8 mouse cellular contexts compared by ENCODE assay signal in genomic region chr5:134555463-134556164, GRCm38 (mm10). TPM values are rescaled to one million over a fixed set of nuclear protein-coding genes. Genes with fewer than 3 reads are reported as not detected.
DNase-seq lines count a peak whose midpoint lies in the region; ATAC-seq and TF ChIP-seq lines count a peak whose summit lies in the region.

No protein-coding gene starts in this region.

- no peak for TF ChIP-seq CTCF in liver, adult 2 months (IDR thresholded peaks at IDR 0.05; ENCODE audit: low read depth, low read length)

- H3K4me3 ChIP-seq in forebrain, embryonic 12.5 days (replicated peaks), result 0 out of 2 replicates have a peak overlapping the region, but pooled peaks have one; percentile 6
- H3K4me3 ChIP-seq in heart, embryonic 14.5 days (ENCODE audit: control insufficient read depth in 1 of 2, insufficient read depth in 1 of 2, low read depth in 1 of 2, low read length in 2 of 2), result no peak overlapping the region
- H3K4me3 ChIP-seq in kidney, embryonic 15.5 days (replicated peaks), result 0 out of 2 replicates have a peak overlapping the region, but pooled peaks have one; percentile 4
- no peak overlapping the region for H3K4me3 ChIP-seq in liver, adult 2 months (ENCODE audit: insufficient read depth, low read depth, low read length)
- no peak overlapping the region for H3K4me3 ChIP-seq in neural tube, embryonic 11.5 days (ENCODE audit: low read depth, low read length)

- no peaks in the 10 kb centered on the region for H3K36me3 ChIP-seq in forebrain, embryonic 12.5 days (replicated peaks)
- no peaks in the 10 kb centered on the region for H3K36me3 ChIP-seq in heart, embryonic 14.5 days (ENCODE audit: control insufficient read depth, insufficient read depth, low read length)
- H3K36me3 ChIP-seq in kidney, embryonic 15.5 days, result no peaks in the 10 kb centered on the region
- no peaks in the 10 kb centered on the region for H3K36me3 ChIP-seq in liver, adult 2 months (ENCODE audit: control insufficient read depth, insufficient read depth, low read length)
- H3K36me3 ChIP-seq in neural tube, embryonic 11.5 days (ENCODE audit: control insufficient read depth, insufficient read depth, low read length), result no peaks in the 10 kb centered on the region

- no peak for TF ChIP-seq POLR2A in liver, adult 2 months (IDR thresholded peaks at IDR 0.05; ENCODE audit: extremely low read depth, insufficient read depth, low read length)

- peak overlapping the region; percentile 21; the same call in 1 of the 2 replicates for H3K27ac ChIP-seq in forebrain, embryonic 12.5 days
- H3K27ac ChIP-seq in heart, embryonic 14.5 days (replicated peaks in 1 of 2; ENCODE audit: control insufficient read depth in 1 of 2, insufficient read depth in 1 of 2, low read depth in 2 of 2, low read length in 2 of 2), result peak overlapping the region; percentile 31 to 38; a peak in 1 of 4 replicates
- peak overlapping the region; percentile 61 for H3K27ac ChIP-seq in kidney, embryonic 15.5 days
- H3K27ac ChIP-seq in liver, adult 2 months (replicated peaks; ENCODE audit: insufficient read depth, low read depth, low read length), result peak overlapping the region; percentile 37; the same call in 1 of the 2 replicates
- 0 out of 2 replicates have a peak overlapping the region, but pooled peaks have one; percentile 8 for H3K27ac ChIP-seq in neural tube, embryonic 11.5 days (ENCODE audit: low read depth, low read length)

- 0 out of 2 replicates have a peak, but pooled peaks cover 5% of the 10 kb centered on the region for H3K79me2 ChIP-seq in liver, adult 2 months (ENCODE audit: control insufficient read depth, insufficient read depth, low read length)

- no peaks in the 10 kb centered on the region for H3K9me3 ChIP-seq in forebrain, embryonic 12.5 days
- no peaks in the 10 kb centered on the region for H3K9me3 ChIP-seq in heart, embryonic 14.5 days (ENCODE audit: control insufficient read depth, low read length)
- 0 out of 2 replicates have a peak, but pooled peaks cover 3% of the 10 kb centered on the region for H3K9me3 ChIP-seq in kidney, embryonic 15.5 days (replicated peaks)
- no peaks in the 10 kb centered on the region for H3K9me3 ChIP-seq in neural tube, embryonic 11.5 days (ENCODE audit: control insufficient read depth, low read length)

- no peak overlapping the region for H3K9ac ChIP-seq in forebrain, embryonic 12.5 days
- no peak overlapping the region for H3K9ac ChIP-seq in heart, embryonic 14.5 days (ENCODE audit: low read length)
- no peak overlapping the region for H3K9ac ChIP-seq in kidney, embryonic 15.5 days
- no peak overlapping the region for H3K9ac ChIP-seq in liver, adult 2 months (ENCODE audit: low read depth, low read length)
- no peak overlapping the region; the same call in 1 of the 2 replicates for H3K9ac ChIP-seq in neural tube, embryonic 11.5 days (ENCODE audit: low read length)

- peaks cover 34% of the 10 kb centered on the region for H3K4me1 ChIP-seq in forebrain, embryonic 12.5 days
- peaks cover 7 to 16% of the 10 kb centered on the region in 2 experiments for H3K4me1 ChIP-seq in heart, embryonic 14.5 days (ENCODE audit: control insufficient read depth in 2 of 2, insufficient read depth in 2 of 2, low read length in 2 of 2)
- H3K4me1 ChIP-seq in kidney, embryonic 15.5 days, result peaks cover 32% of the 10 kb centered on the region
- H3K4me1 ChIP-seq in liver, adult 2 months (ENCODE audit: control insufficient read depth, insufficient read depth, low read length), result peaks cover 14% of the 10 kb centered on the region
- peaks cover 19% of the 10 kb centered on the region for H3K4me1 ChIP-seq in neural tube, embryonic 11.5 days (ENCODE audit: control insufficient read depth, insufficient read depth, low read length)

- ATAC-seq in forebrain, embryonic 12.5 days (ENCODE audit: low FRiP score), result peak; percentile 36
- no peak for ATAC-seq in heart, embryonic 14.5 days (ENCODE audit: insufficient number of reproducible peaks, insufficient read depth, low FRiP score, low read depth)
- ATAC-seq in kidney, embryonic 15.5 days (replicated peaks; ENCODE audit: low FRiP score), result no peak; the same call in 1 of the 2 replicates
- peak; percentile 18; the same call in 1 of the 2 replicates for ATAC-seq in neural tube, embryonic 11.5 days (ENCODE audit: insufficient read depth, low FRiP score, low TSS enrichment)

- DNase-seq in left cerebral cortex, adult 18-20 months (ENCODE audit: low spot score in 2 of 2), result peak; percentile 83 to 88
- DNase-seq in left cerebral cortex, adult 11 months (ENCODE audit: low spot score), result no peak
- peak; percentile 41 for DNase-seq in liver, adult 2 months (ENCODE audit: extremely low read depth, low read depth, low spot score)
- DNase-seq in neural tube, embryonic 11.5 days (ENCODE audit: low spot score), result peak; percentile 86
- peak; percentile 57 for DNase-seq in thymus, postnatal 14 days

- H3K27me3 ChIP-seq in forebrain, embryonic 12.5 days, result no peaks in the 10 kb centered on the region
- no peaks in the 10 kb centered on the region for H3K27me3 ChIP-seq in heart, embryonic 14.5 days (ENCODE audit: control insufficient read depth, insufficient read depth, low read length)
- no peaks in the 10 kb centered on the region for H3K27me3 ChIP-seq in kidney, embryonic 15.5 days
- no peaks in the 10 kb centered on the region for H3K27me3 ChIP-seq in liver, adult 2 months (ENCODE audit: control insufficient read depth, insufficient read depth, low read length)
- H3K27me3 ChIP-seq in neural tube, embryonic 11.5 days (ENCODE audit: control insufficient read depth, insufficient read depth, low read length), result no peaks in the 10 kb centered on the region

- H3K4me2 ChIP-seq in forebrain, embryonic 12.5 days, result peak overlapping the region; percentile 40
- H3K4me2 ChIP-seq in heart, embryonic 14.5 days (ENCODE audit: low read length), result peak overlapping the region; percentile 38
- H3K4me2 ChIP-seq in kidney, embryonic 15.5 days, result peak overlapping the region; percentile 43
- peak overlapping the region; percentile 33 for H3K4me2 ChIP-seq in neural tube, embryonic 11.5 days (ENCODE audit: low read depth)

- WGBS in forebrain, embryonic 12.5 days, result 17% methylated on average over 20 of the region's 20 CpGs
- WGBS in heart, embryonic 14.5 days, result 8% methylated on average over 20 of the region's 20 CpGs
- 10% methylated on average over 20 of the region's 20 CpGs for WGBS in kidney, embryonic 15.5 days
- 31% methylated on average over 20 of the region's 20 CpGs for WGBS in liver, adult 2 months
- 16% methylated on average over 20 of the region's 20 CpGs for WGBS in neural tube, embryonic 11.5 days

RNA-seq across cellular contexts. Expression of gene Clip2, which starts 3.4 kb away (rescaled TPM):
- 100 to 1,000 TPM; 116 to 119 TPM for total RNA-seq in left cerebral cortex, adult 18-20 months (2021)
- 9.8 and 11.1 TPM in 2 replicates for polyA plus RNA-seq in forebrain, embryonic 12.5 days (2016; fragmentation: Nextera tagmentation; extraction: Ambion mirVana)
- polyA plus RNA-seq in heart, embryonic 14.5 days (2014; fragmentation: Nextera tagmentation; extraction: Ambion mirVana), result 1.2 and 1.9 TPM in 2 replicates
- 3.9 and 4.2 TPM in 2 replicates for polyA plus RNA-seq in kidney, embryonic 15.5 days (2015; fragmentation: Nextera tagmentation; extraction: Ambion mirVana)
- total RNA-seq in liver, adult 2 months (2014; rRNA removed), result 0.92 and 2.8 TPM in 2 replicates
- polyA plus RNA-seq in liver, adult 2 months (2012; rRNA removed), result 1.6 and 1.7 TPM in 2 replicates
- 7.6 and 8.1 TPM in 2 replicates for polyA plus RNA-seq in neural tube, embryonic 11.5 days (2014; fragmentation: Nextera tagmentation; extraction: Ambion mirVana)

RNA-seq across cellular contexts. Expression of gene Syna, which starts 4.4 kb away (rescaled TPM):
- total RNA-seq in left cerebral cortex, adult 18-20 months (2021), result under 1 TPM in 1 of 2 experiments, not detected in 1; 0.21 TPM
- 0.14 and 0.27 TPM in 2 replicates for polyA plus RNA-seq in forebrain, embryonic 12.5 days (2016; fragmentation: Nextera tagmentation; extraction: Ambion mirVana)
- not detected in 2 replicates for polyA plus RNA-seq in heart, embryonic 14.5 days (2014; fragmentation: Nextera tagmentation; extraction: Ambion mirVana)
- 0.32 TPM in 2 replicates for polyA plus RNA-seq in kidney, embryonic 15.5 days (2015; fragmentation: Nextera tagmentation; extraction: Ambion mirVana)
- total RNA-seq in liver, adult 2 months (2014; rRNA removed), result not detected in 2 replicates
- not detected in 2 replicates for polyA plus RNA-seq in liver, adult 2 months (2012; rRNA removed)
- polyA plus RNA-seq in neural tube, embryonic 11.5 days (2014; fragmentation: Nextera tagmentation; extraction: Ambion mirVana), result not detected in 2 replicates

RNA-seq across cellular contexts. Expression of gene Rfc2, which starts 25.6 kb away (rescaled TPM):
- total RNA-seq in left cerebral cortex, adult 18-20 months (2021), result 10 to 100 TPM; 54.9 to 64.6 TPM
- 305 and 325 TPM in 2 replicates for polyA plus RNA-seq in forebrain, embryonic 12.5 days (2016; fragmentation: Nextera tagmentation; extraction: Ambion mirVana)
- polyA plus RNA-seq in heart, embryonic 14.5 days (2014; fragmentation: Nextera tagmentation; extraction: Ambion mirVana), result 181 and 184 TPM in 2 replicates
- 292 and 299 TPM in 2 replicates for polyA plus RNA-seq in kidney, embryonic 15.5 days (2015; fragmentation: Nextera tagmentation; extraction: Ambion mirVana)
- 15.3 and 25.1 TPM in 2 replicates for total RNA-seq in liver, adult 2 months (2014; rRNA removed)
- polyA plus RNA-seq in liver, adult 2 months (2012; rRNA removed), result 22.6 and 24.4 TPM in 2 replicates
- 309 and 324 TPM in 2 replicates for polyA plus RNA-seq in neural tube, embryonic 11.5 days (2014; fragmentation: Nextera tagmentation; extraction: Ambion mirVana)

RNA-seq across cellular contexts. Expression of gene Lat2, which starts 59.2 kb away (rescaled TPM):
- 1 to 10 TPM; 1.6 to 3.3 TPM for total RNA-seq in left cerebral cortex, adult 18-20 months (2021)
- polyA plus RNA-seq in forebrain, embryonic 12.5 days (2016; fragmentation: Nextera tagmentation; extraction: Ambion mirVana), result 3.2 and 4.8 TPM in 2 replicates
- 2.1 and 3.2 TPM in 2 replicates for polyA plus RNA-seq in heart, embryonic 14.5 days (2014; fragmentation: Nextera tagmentation; extraction: Ambion mirVana)
- polyA plus RNA-seq in kidney, embryonic 15.5 days (2015; fragmentation: Nextera tagmentation; extraction: Ambion mirVana), result 3.2 and 3.4 TPM in 2 replicates
- total RNA-seq in liver, adult 2 months (2014; rRNA removed), result 0.60 and 1.0 TPM in 2 replicates
- polyA plus RNA-seq in liver, adult 2 months (2012; rRNA removed), result 0.51 and 1.4 TPM in 2 replicates
- polyA plus RNA-seq in neural tube, embryonic 11.5 days (2014; fragmentation: Nextera tagmentation; extraction: Ambion mirVana), result 1.4 TPM in 2 replicates

Comparison
In these comparisons a context has a peak if more than half of its experiments do, and no peak if none do; other contexts are left out.
1. ATAC-seq: peak in forebrain, embryonic 12.5 days (single experiment) and neural tube, embryonic 11.5 days (single experiment); none in heart, embryonic 14.5 days (single experiment) and kidney, embryonic 15.5 days (single experiment).
2. H3K27ac ChIP-seq: peak in every context shown above with its lines; median percentile 61 in kidney, embryonic 15.5 days; 37 in liver, adult 2 months; 34 in heart, embryonic 14.5 days; 21 in forebrain, embryonic 12.5 days; 8 in neural tube, embryonic 11.5 days.
3. H3K4me3 ChIP-seq: peak in forebrain, embryonic 12.5 days (single experiment) and kidney, embryonic 15.5 days (single experiment); none in heart, embryonic 14.5 days (0 of 2), liver, adult 2 months (single experiment) and neural tube, embryonic 11.5 days (single experiment).
4. Peak in every context shown above with its lines, with median percentiles within 50 percentile points of each other: H3K4me2 ChIP-seq.